Mouse (Mus musculus) MEL (cell line): ENCODE measurements around the gene Iqgap3. TPM values are rescaled to one million over a fixed set of nuclear protein-coding genes. Genes with fewer than 3 reads are reported as not detected.

Experiments used
- DNase-seq: peaks from one replicate; pipeline ENCODE4 v3.0.0; 2011; ENCODE audit warnings: low read depth, low spot score
- H3K27ac ChIP-seq: 2 replicates; pipeline ENCODE4 v1.5.1; 2012; ENCODE audit warnings: low read depth, mild to moderate bottlenecking, control low read depth, low read length, moderate library complexity; ENCODE audit not compliant: control insufficient read depth
- H3K27me3 ChIP-seq, 2 experiments: fragments of 150-350 bp in 1 of 2; sonication (generic) in 1 of 2; 2 replicates each; pipeline ENCODE4 v1.6.1; 2012; ENCODE audit warnings: low read length in 2 of 2, mild to moderate bottlenecking in 2 of 2, improper control_type of control experiment in 1 of 2, moderate library complexity in 1 of 2; ENCODE audit not compliant: insufficient read depth in 2 of 2, control insufficient read depth in 1 of 2
- H3K36me3 ChIP-seq, 2 experiments: 2 replicates each; pipeline ENCODE4 v1.6.1; 2012 to 2014; ENCODE audit warnings: low read length in 2 of 2, improper control_type of control experiment in 1 of 2, inconsistent platforms in 1 of 2, mild to moderate bottlenecking in 1 of 2; ENCODE audit not compliant: insufficient read depth in 2 of 2, control insufficient read depth in 1 of 2
- H3K4me1 ChIP-seq, 2 experiments: fragments of 150-350 bp in 1 of 2; sonication (generic) in 1 of 2; 2 replicates each; pipeline ENCODE4 v1.6.1; 2012; ENCODE audit warnings: low read length in 2 of 2, improper control_type of control experiment in 1 of 2, mild to moderate bottlenecking in 1 of 2; ENCODE audit not compliant: insufficient read depth in 2 of 2, control insufficient read depth in 1 of 2
- H3K4me3 ChIP-seq, 2 experiments: fragments of 150-350 bp in 1 of 2; sonication (generic) in 1 of 2; 2 replicates each; pipeline ENCODE4 v1.5.1; 2012; ENCODE audit warnings: low read depth in 2 of 2, low read length in 2 of 2, mild to moderate bottlenecking in 2 of 2, moderate library complexity in 2 of 2, control low read depth in 1 of 2, improper control_type of control experiment in 1 of 2; ENCODE audit not compliant: control insufficient read depth in 1 of 2, insufficient read depth in 1 of 2
- H3K79me2 ChIP-seq: 2 replicates; pipeline ENCODE4 v1.6.1; 2012; ENCODE audit warnings: mild to moderate bottlenecking, low read length, moderate library complexity; ENCODE audit not compliant: control insufficient read depth, poor library complexity, insufficient read depth
- H3K9ac ChIP-seq: 2 replicates; pipeline ENCODE4 v1.6.1; 2012; ENCODE audit warnings: low read depth, mild to moderate bottlenecking, control low read depth, low read length, moderate library complexity; ENCODE audit not compliant: control insufficient read depth, poor library complexity, severe bottlenecking
- H3K9me3 ChIP-seq: fragments of 150-350 bp; sonication (generic); replicated peaks from 2 replicates; pipeline ENCODE4 v1.6.1; 2012; ENCODE audit warnings: mild to moderate bottlenecking, low read length, improper control_type of control experiment, moderate library complexity; ENCODE audit not compliant: insufficient read depth
- CHD1 ChIP-seq: IDR thresholded peaks from 2 replicates; pipeline ENCODE4 v1.6.1; 2012; ENCODE audit warnings: low read depth, mild to moderate bottlenecking, inconsistent platforms, low read length, improper control_type of control experiment
- CHD2 ChIP-seq: IDR thresholded peaks from 2 replicates; pipeline ENCODE4 v1.6.1; 2011; ENCODE audit warnings: low read length, improper control_type of control experiment
- ELF1 ChIP-seq: IDR thresholded peaks from 2 replicates; pipeline ENCODE4 v1.6.1; 2014; ENCODE audit warnings: low read depth, mild to moderate bottlenecking, inconsistent platforms, low read length, improper control_type of control experiment, moderate library complexity
- GABPA ChIP-seq: IDR thresholded peaks from 2 replicates; pipeline ENCODE4 v1.6.1; 2012; ENCODE audit warnings: low read depth, mild to moderate bottlenecking, inconsistent platforms, low read length, improper control_type of control experiment, moderate library complexity
- GATA1 ChIP-seq: IDR thresholded peaks from 2 replicates; pipeline ENCODE4 v1.6.1; 2011; ENCODE audit warnings: low read depth, low read length, improper control_type of control experiment
- JUND ChIP-seq: IDR thresholded peaks from 2 replicates; pipeline ENCODE4 v1.6.1; 2011; ENCODE audit warnings: low read depth, mild to moderate bottlenecking, improper control_type of control experiment, low read length
- KAT2A ChIP-seq: conservative IDR thresholded peaks from 2 replicates; pipeline ENCODE4 v1.6.1; 2012; ENCODE audit warnings: low read depth, low read length, improper control_type of control experiment, inconsistent platforms
- MAFK ChIP-seq: IDR thresholded peaks from 2 replicates; pipeline ENCODE4 v1.6.1; 2011; ENCODE audit warnings: low read depth, mild to moderate bottlenecking, low read length, improper control_type of control experiment, borderline replicate concordance
- MAX ChIP-seq: IDR thresholded peaks from 2 replicates; pipeline ENCODE4 v1.6.1; 2011; ENCODE audit warnings: low read length, improper control_type of control experiment
- MEF2A ChIP-seq: IDR thresholded peaks from 2 replicates; pipeline ENCODE4 v1.6.1; 2014; ENCODE audit warnings: low read depth, mild to moderate bottlenecking, inconsistent platforms, low read length, improper control_type of control experiment; ENCODE audit not compliant: poor library complexity, insufficient replicate concordance, severe bottlenecking; ENCODE audit errors: extremely low read depth
- NRF1 ChIP-seq: IDR thresholded peaks from 2 replicates; pipeline ENCODE4 v1.6.1; 2014; ENCODE audit warnings: low read depth, mild to moderate bottlenecking, inconsistent platforms, low read length, improper control_type of control experiment, moderate library complexity; ENCODE audit not compliant: poor library complexity, insufficient read depth, severe bottlenecking
- POLR2A ChIP-seq, 2 experiments: IDR thresholded peaks; 2 replicates each; pipeline ENCODE4 v1.6.1; 2011 to 2012; ENCODE audit warnings: low read length in 2 of 2, mild to moderate bottlenecking in 2 of 2, control low read depth in 1 of 2, improper control_type of control experiment in 1 of 2, low read depth in 1 of 2, moderate library complexity in 1 of 2; ENCODE audit not compliant: control insufficient read depth in 1 of 2, insufficient read depth in 1 of 2, poor library complexity in 1 of 2
- POLR2AphosphoS5 ChIP-seq: IDR thresholded peaks from 2 replicates; pipeline ENCODE4 v1.6.1; 2012; ENCODE audit warnings: low read depth, borderline replicate concordance, mild to moderate bottlenecking, inconsistent platforms, low read length, moderate library complexity, mixed read lengths
- RAD21 ChIP-seq: IDR thresholded peaks from 2 replicates; pipeline ENCODE4 v1.6.1; 2011; ENCODE audit warnings: mild to moderate bottlenecking, low read depth, low read length, improper control_type of control experiment
- TAL1 ChIP-seq: IDR thresholded peaks from 2 replicates; pipeline ENCODE4 v1.6.1; 2012; ENCODE audit warnings: mild to moderate bottlenecking, inconsistent platforms, low read length, moderate library complexity, mixed read lengths
- TBP ChIP-seq: IDR thresholded peaks from 2 replicates; pipeline ENCODE4 v1.8.0; 2011; ENCODE audit warnings: low read depth, low read length, improper control_type of control experiment
- TCF12 ChIP-seq: IDR thresholded peaks from 2 replicates; pipeline ENCODE4 v1.6.1; 2014; ENCODE audit warnings: low read depth, mild to moderate bottlenecking, inconsistent platforms, low read length, improper control_type of control experiment, moderate library complexity
- UBTF ChIP-seq: IDR thresholded peaks from 2 replicates; pipeline ENCODE4 v1.6.1; 2012; ENCODE audit warnings: low read depth, mild to moderate bottlenecking, inconsistent platforms, low read length, improper control_type of control experiment, moderate library complexity, borderline replicate concordance; ENCODE audit not compliant: insufficient read depth
- ZKSCAN1 ChIP-seq: IDR thresholded peaks from 2 replicates; pipeline ENCODE4 v1.6.1; 2012; ENCODE audit warnings: low read depth, mild to moderate bottlenecking, inconsistent platforms, low read length, improper control_type of control experiment, moderate library complexity
- polyA plus RNA-seq, 2 experiments: library from polyadenylated mRNA; stranded (reverse) in 1 of 2; unstranded in 1 of 2; fragments of >175 nt in 1 of 2; fragments of >200 nt in 1 of 2; gene quantifications; 2 replicates each; pipeline versions ENCODE4 v1.2.1 to v1.2.4; 2012; ENCODE audit warnings: low replicate concordance in 2 of 2, low read depth in 1 of 2; ENCODE audit not compliant: insufficient read length in 2 of 2, insufficient read depth in 1 of 2, missing spikeins in 1 of 2
- total RNA-seq: library from RNA; depleted of rRNA; stranded (reverse); fragments of 300-350 nt; gene quantifications from 2 replicates; pipeline ENCODE4 v1.2.3, GENCODE M21; 2012

Iqgap3 gene
- total and polyA plus RNA-seq, 3 experiments = 21.1 to 42.5 TPM; not detected in 1

DNA sequence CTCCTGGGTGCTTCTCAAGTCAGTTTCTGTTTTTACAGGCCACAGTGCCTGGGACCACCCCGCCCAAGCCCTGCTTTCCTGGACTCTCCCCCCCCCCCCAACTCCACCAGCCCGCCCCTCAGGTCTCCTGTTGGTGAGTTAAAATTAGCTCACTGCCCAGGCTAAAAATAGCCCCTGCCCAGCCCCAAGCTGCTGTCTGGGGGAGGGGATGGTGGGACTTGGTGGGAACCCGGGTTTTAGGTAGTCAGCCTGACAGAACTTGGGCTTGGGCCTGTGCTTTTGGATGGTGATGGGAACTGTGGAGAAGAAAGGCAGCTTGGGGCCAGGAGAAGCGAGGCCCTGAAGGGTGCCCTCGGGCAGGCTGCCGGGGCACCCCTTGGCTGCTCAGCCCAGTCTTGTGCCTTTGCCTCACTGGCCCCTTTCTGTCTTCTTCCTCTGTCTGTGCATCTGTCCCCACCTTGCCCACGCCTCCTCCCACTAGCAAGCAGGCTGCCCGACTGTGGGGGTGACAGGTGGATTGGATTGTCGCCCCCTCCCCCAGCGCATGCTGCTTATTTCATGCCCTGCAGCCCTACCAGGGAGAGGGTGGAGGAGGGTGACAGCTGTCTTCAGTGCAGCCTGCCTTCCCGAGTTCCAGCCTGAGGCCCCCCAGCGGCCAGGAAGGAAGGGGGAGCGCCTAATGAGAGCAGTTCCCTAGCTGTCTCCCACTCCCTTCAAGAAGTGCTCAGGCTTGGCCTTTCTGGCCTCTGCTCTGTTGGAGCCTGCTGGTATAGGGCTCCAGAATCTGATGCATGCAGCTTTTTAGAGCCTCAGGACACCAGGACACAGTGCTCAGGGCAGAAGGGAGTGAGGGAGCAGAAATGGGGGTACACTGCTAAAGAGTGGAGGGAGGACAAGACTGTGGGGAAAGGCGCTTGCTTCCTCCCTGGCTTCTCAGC lies 68.6 kb downstream of the Iqgap3 start:
- no peak overlapping the region for H3K4me3 ChIP-seq
- H3K27me3 ChIP-seq = no peaks in the 10 kb centered on the region
- H3K9ac ChIP-seq = peak overlapping the region; percentile 45; the same call in 1 of the 2 replicates
- no peak for DNase-seq
- peak overlapping the region; percentile 59; the same call in 1 of the 2 replicates for H3K27ac ChIP-seq
- peaks cover 89% of the 10 kb centered on the region for H3K79me2 ChIP-seq
- no peaks in the 10 kb centered on the region for H3K9me3 ChIP-seq
- no peak for TF ChIP-seq POLR2A (IDR thresholded peaks at IDR 0.05; ENCODE audit: control insufficient read depth in 1 of 2, insufficient read depth in 1 of 2, low read depth in 1 of 2, low read length in 2 of 2, poor library complexity in 1 of 2)
- no peak for TF ChIP-seq ZKSCAN1
- TF ChIP-seq CHD2 = no peak
- TF ChIP-seq MAFK = no peak
- TF ChIP-seq TBP = no peak
- TF ChIP-seq KAT2A = no peak
- TF ChIP-seq MEF2A = no peak
- no peak for TF ChIP-seq CHD1
- TF ChIP-seq ELF1 = no peak
- no peak for TF ChIP-seq TCF12
- H3K4me1 ChIP-seq = peaks cover 23 to 48% of the 10 kb centered on the region in 2 experiments
- H3K36me3 ChIP-seq = peaks cover 3 to 42% of the 10 kb centered on the region in 2 experiments; a peak in 3 of 4 replicates

DNA sequence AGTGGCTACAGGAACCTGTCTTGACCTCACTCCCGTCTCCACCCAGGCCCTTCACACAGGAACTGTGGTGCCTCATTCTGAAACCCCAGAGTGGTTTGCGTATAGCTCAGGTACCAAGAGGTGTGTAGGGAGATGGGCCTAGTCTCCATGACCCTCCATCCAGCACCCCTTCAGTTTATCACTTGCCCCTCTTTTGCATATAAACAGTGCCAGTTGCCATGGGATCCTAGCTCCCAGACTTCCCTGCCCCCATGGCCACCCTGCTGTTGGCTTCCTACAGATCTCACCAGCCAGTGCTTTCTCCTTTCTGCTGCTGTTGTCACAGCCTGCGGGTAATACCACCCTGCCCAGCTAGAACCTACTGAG lies 69.2 kb downstream of the Iqgap3 start:
- Histone ChIP-seq H3K4me3 (no peak overlapping the region), H3K9me3 (no peaks in the 10 kb centered on the region), H3K27ac (no peak overlapping the region), H3K9ac (no peak overlapping the region), H3K4me1 (peaks cover 19 to 42% of the 10 kb centered on the region in 2 experiments), H3K79me2 (peaks cover 83% of the 10 kb centered on the region), H3K27me3 (no peaks in the 10 kb centered on the region), H3K36me3 (peaks cover 7 to 36% of the 10 kb centered on the region in 2 experiments)
- TF ChIP-seq MEF2A = no peak
- no peak for TF ChIP-seq UBTF
- TF ChIP-seq RAD21 = no peak
- no peak for TF ChIP-seq TAL1
- no peak for TF ChIP-seq NRF1
- no peak for TF ChIP-seq GABPA
- TF ChIP-seq MAX = no peak
- no peak for TF ChIP-seq ELF1
- no peak for TF ChIP-seq KAT2A
- no peak for TF ChIP-seq POLR2AphosphoS5
- TF ChIP-seq GATA1 = no peak
- TF ChIP-seq JUND = no peak
- DNase-seq = no peak
